In genomic region chr14:102980986-102981385, GRCm38 (mm10) we compare ENCODE assay signal across 8 mouse cellular contexts. TPM values are rescaled to one million over a fixed set of nuclear protein-coding genes. Genes with fewer than 3 reads are reported as not detected.
DNase-seq lines count a peak whose midpoint lies in the region; ATAC-seq and TF ChIP-seq lines count a peak whose summit lies in the region.

No protein-coding gene starts in this region.

- no peak for ATAC-seq in heart, embryonic 16.5 days (replicated peaks; ENCODE audit: extremely low read depth, insufficient read depth, low FRiP score)

- peak overlapping the region; percentile 85 for H3K9ac ChIP-seq in heart, embryonic 16.5 days (ENCODE audit: low read length)

- H3K9me3 ChIP-seq in heart, embryonic 16.5 days (replicated peaks; ENCODE audit: control insufficient read depth, low read length), result no peaks in the 10 kb centered on the region

- H3K4me2 ChIP-seq in heart, embryonic 16.5 days (ENCODE audit: low read depth, low read length), result peak overlapping the region; percentile 100

- H3K4me3 ChIP-seq in cortical plate, adult 2 months (ENCODE audit: insufficient read depth, low read length), result peak overlapping the region; percentile 86
- H3K4me3 ChIP-seq in heart, embryonic 16.5 days (ENCODE audit: low read length), result peak overlapping the region; percentile 79

- DNase-seq in left cerebral cortex, postnatal 25 days (ENCODE audit: low spot score in 2 of 2), result peak; percentile 15 to 20
- DNase-seq in left cerebral cortex, adult 18-20 months (ENCODE audit: low spot score in 2 of 2), result no peak
- DNase-seq in lung, postnatal 36 days, result peak; percentile 8
- no peak for DNase-seq in cerebellum, postnatal 4 days (ENCODE audit: low spot score in 2 of 2)
- no peak for DNase-seq in cerebellum, postnatal 14 days
- no peak for DNase-seq in adrenal gland, adult 18-20 months (ENCODE audit: low spot score in 2 of 2)

- no peaks in the 10 kb centered on the region for H3K36me3 ChIP-seq in heart, embryonic 16.5 days (ENCODE audit: control insufficient read depth, insufficient read depth)

- no peak for TF ChIP-seq CTCF in cortical plate, adult 2 months (IDR thresholded peaks at IDR 0.05; ENCODE audit: extremely low read depth, insufficient read depth, low read length)

- intact Hi-C loops in left cerebral cortex, postnatal 25 days (cut with DNase I), result loop anchor here (2.0 to 5.0 kb wide), 5 partner anchors 74 to 784 kb away; no protein-coding TSS in a partner anchor

- peak overlapping the region; percentile 99 for H3K27ac ChIP-seq in cortical plate, adult 2 months (ENCODE audit: insufficient read depth, low read length)
- H3K27ac ChIP-seq in heart, embryonic 16.5 days (ENCODE audit: low read length), result peak overlapping the region; percentile 97

- no peaks in the 10 kb centered on the region for H3K27me3 ChIP-seq in heart, embryonic 16.5 days (ENCODE audit: control insufficient read depth, insufficient read depth, low read length)

- WGBS in heart, embryonic 16.5 days, result 11% methylated on average over 14 of the region's 14 CpGs

- TF ChIP-seq POLR2A in cortical plate, adult 2 months (IDR thresholded peaks at IDR 0.05; ENCODE audit: extremely low read depth, insufficient read depth, low read length), result no peak

- no peaks in the 10 kb centered on the region for H3K4me1 ChIP-seq in cortical plate, adult 2 months (ENCODE audit: control insufficient read depth, insufficient read depth, low read length)
- peaks cover 11% of the 10 kb centered on the region; the same call in 1 of the 2 replicates for H3K4me1 ChIP-seq in heart, embryonic 16.5 days (ENCODE audit: control insufficient read depth, insufficient read depth, low read length)

RNA-seq across cellular contexts. Expression of gene Kctd12, which starts 1.5 kb away (rescaled TPM):
- total RNA-seq in left cerebral cortex, postnatal 25 days (2021), result 10 to 100 TPM; 50.2 to 54.0 TPM
- 10 to 100 TPM; 48.1 to 51.1 TPM for total RNA-seq in left cerebral cortex, adult 18-20 months (2021)
- polyA plus RNA-seq in cortical plate, adult 2 months (2012; rRNA removed), result 20.9 and 22.8 TPM in 2 replicates
- polyA plus RNA-seq in heart, embryonic 16.5 days (2015; fragmentation: Nextera tagmentation; extraction: Ambion mirVana), result 5.3 and 6.7 TPM in 2 replicates
- total RNA-seq in adrenal gland, adult 18-20 months (2021), result 10 to 100 TPM; 26.4 to 30.4 TPM

Comparison
In these comparisons a context has a peak if more than half of its experiments do, and no peak if none do; other contexts are left out.
1. DNase-seq: peak in left cerebral cortex, postnatal 25 days (2 of 2) and lung, postnatal 36 days (single experiment); none in left cerebral cortex, adult 18-20 months (0 of 2), cerebellum, postnatal 4 days (0 of 2), cerebellum, postnatal 14 days (0 of 2) and adrenal gland, adult 18-20 months (0 of 2).